Mouse (Mus musculus): ENCODE measurements around the gene Slc37a1.

- TF ChIP-seq CTCF (conservative IDR thresholded peaks at IDR 0.05 in 1 of 2, IDR thresholded peaks at IDR 0.05 in 1 of 2; ENCODE audit: low read depth in 2 of 2, low read length in 2 of 2) (no peak), MAFK (IDR thresholded peaks at IDR 0.05; ENCODE audit: insufficient replicate concordance, low read length) (no peak), CHD2 (IDR thresholded peaks at IDR 0.05; ENCODE audit: low read length) (no peak), UBTF (IDR thresholded peaks at IDR 0.05; ENCODE audit: low read depth, low read length) (no peak), USF2 (conservative IDR thresholded peaks at IDR 0.05; ENCODE audit: low read depth, low read length) (no peak), RAD21 (IDR thresholded peaks at IDR 0.05; ENCODE audit: low read depth, low read length) (no peak), POLR2A (IDR thresholded peaks at IDR 0.05; ENCODE audit: low read depth, low read length) (no peak), SMC3 (IDR thresholded peaks at IDR 0.05; ENCODE audit: low read depth, low read length) (no peak), E2F4 (IDR thresholded peaks at IDR 0.05; ENCODE audit: insufficient replicate concordance, low read depth, low read length) (no peak)
These were observed 36.8 kb downstream of the Slc37a1 start for GRCm38 (mm10) chr17:31323379-31323778.
